Mouse (Mus musculus): ENCODE data around the gene Slc37a1.

Gene Slc37a1

DNA sequence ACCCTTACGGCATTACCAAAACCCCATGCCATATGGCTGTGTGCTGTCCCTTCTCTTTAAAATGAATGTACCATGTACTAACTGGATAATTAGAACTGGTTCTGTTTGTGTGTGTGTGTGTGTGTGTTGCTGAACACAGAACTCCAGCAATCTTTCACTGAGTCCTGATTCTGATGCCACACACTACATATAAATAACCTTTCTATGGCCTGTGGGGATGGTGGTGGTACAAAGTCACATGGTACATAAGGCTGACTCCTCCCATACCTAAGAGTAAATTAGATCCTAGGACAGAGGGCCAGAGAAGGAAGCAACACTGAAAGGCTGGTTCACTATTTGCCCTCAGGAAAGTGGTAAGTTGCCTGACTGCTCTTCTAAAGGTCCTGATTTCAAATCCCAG is at the start of gene Slc37a1:
Gene Slc37a1, plus strand, starts transcription at position 301 of the 400 bp plus-strand sequence.
- no peak for DNase-seq (ENCODE audit: low spot score)

DNA sequence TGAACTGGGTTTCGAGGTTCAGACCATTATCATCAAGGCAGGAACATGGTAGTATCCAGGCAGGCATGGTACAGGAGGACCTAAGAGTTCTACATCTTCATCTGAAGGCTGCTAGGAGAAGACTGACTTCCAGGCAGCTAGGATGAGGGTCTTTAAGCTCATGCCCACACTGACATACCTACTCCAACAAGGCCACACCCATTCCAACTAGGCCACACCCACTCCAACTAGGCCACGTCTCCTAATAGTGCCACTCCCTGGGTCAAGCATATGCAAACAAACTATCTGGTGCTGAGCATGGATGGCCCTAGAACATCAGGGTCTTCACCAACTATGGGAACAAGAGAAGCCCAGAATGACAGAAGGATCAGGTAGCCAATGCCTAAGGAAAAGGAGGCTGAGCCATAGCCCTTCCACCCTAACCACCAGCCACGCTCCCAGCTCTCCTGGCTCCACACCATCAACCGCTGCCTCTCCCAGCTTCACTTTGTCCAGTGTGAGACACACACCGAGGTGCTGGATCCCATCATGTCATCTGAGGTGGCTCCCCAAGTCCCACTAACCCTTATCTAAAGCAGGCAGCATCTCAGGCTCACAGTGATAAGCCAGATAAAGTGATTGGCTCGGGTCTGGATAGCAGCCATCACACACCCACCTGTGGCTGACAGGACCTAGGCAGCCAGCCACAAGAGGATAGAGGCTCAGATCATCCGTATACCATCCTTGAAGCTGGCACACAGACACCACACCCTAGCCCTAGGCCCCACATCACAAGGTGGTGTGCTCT is 48.2 kb upstream of the Slc37a1 start:
- no peak for DNase-seq (ENCODE audit: low spot score)

DNA sequence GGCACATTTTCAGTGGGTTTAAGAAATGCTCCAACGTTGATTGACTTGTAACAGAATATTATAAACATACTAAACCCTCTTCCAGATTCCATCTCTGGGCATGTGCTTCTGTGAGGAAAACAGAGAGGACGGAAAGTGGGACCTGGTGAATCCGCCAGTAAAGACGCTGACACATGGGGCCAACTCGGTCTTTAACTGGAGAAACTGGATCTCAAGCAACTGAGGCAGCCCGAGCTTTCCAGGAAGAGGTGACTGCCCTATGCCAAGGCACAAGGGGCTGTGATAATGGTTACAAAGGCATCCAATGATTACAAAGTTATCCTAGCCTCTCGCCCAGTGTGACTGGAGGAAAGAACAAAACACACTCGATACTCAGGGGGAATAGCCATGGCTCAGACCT is 45.4 kb upstream of the Slc37a1 start:
- no peak for DNase-seq (ENCODE audit: low spot score)

DNA sequence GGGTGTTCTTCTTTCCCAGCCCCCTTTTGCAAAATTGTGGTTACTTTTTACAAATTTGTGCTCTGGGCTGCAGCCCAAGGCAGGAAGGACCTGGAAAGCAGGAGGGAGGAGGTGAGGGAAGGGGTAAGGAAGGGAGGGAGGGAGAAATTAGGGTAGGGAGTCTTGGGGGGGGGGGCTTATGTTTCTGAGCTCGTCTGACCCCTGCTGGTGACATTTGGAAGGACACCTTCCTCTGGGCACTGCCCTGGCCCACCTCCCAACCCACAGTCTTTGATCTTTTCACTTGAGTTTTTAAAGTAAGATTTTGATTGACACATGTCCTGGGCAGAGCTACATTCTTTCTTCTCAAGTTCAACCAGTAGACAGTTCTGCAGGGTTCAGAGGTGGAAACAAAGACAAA is 43.8 kb upstream of the Slc37a1 start:
- DNase-seq (ENCODE audit: low spot score): no peak

DNA sequence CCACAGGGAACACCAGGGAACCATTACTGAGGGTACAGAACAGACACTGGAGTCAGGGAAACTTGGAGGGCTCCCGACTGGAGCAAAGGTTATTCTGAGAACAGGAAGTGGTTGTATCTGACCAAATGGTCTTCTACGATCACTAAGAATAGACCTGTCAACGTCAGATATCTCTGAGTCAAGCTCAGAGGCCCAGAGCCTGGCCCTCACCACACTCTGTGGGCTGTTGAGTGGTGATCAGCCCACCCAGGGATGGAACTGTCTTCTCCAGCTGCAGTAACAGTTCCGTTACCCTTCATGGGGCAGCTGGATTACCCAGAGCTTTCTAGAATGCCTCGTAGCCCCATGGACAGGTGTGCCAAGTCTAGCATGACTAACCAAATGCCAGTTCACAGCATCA is 41.3 kb upstream of the Slc37a1 start:
- DNase-seq (ENCODE audit: low spot score): no peak

DNA sequence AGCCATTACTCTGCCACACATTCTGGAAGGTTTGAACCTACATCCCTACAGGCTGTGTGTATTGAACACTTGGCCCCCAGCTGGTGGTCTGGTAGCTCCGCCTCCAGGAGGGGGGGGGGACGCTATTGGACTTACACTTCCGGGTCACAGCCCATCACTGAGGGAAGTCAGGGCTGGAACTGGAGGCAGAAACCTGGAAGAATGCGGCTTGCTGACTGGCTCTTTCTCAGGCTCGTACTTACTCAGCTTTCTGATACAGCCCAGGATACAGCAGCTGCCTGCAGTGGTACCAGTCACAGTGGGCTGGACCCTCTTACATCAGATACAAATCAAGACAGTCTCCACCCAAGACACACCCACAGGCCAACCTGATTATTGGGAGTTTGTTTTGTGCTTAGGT is 39.4 kb upstream of the Slc37a1 start:
- DNase-seq (ENCODE audit: low spot score): no peak

DNA sequence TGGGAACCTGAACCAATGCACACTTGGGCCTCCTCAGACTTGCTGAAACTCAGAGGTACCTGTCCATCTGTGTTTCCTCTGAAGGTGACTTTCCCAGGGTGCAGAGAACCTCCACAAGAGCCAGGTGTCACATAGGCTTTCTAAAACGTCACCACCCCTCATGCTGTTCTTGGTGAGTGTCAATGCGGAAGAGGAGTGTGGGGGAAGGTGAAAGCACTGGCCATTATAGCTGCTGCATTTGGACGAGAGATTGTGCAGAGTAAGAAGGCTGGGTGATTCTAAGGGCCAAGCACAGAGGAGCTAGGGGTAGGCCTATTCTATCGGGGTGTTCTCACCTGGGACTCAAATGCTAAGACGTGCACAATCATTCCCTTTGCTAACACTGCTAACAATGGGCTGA is 32.6 kb upstream of the Slc37a1 start:
- DNase-seq (ENCODE audit: low spot score): no peak

DNA sequence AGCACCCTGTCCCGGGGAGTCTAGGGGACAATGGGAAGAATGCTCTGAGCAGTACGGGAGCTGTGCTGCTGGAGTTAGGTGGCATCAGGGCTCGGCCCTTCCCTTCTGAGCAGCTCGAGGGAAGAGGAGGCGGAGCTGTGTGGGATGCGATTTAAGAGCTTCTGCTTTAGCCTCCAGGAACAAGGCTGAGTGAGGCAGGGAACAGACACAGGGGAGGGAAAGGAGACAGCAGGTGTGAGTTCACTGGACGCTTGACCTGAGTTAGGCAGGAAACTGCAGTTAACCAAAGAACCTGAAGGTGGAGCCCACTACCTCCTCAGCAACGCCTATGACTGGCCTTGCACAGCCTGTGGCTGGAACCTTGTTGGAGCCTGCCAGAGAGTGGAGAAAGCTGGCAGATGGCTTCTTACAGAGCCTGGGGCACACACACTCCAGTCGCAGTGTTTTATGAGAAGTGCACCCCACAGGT is 32.1 kb upstream of the Slc37a1 start:
- no peak for DNase-seq (ENCODE audit: low spot score)

DNA sequence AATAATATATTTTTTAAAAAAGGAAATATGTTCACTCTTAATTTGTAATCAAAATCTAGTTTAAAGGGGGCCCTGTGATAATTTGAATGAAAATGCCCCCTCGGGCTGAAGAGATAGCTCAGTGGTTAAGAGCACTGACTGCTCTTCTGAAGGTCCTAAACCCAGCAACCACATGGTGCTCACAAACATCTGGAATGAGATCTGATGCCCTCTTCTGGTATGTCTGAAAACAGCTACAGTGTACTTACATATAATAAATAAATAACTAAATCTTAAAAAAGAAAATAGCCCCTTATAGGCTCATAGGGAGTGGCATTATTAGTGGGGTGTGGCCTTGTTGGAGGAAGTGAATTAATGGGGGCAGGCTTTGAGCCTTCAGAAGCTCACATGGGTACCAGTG is 29.4 kb upstream of the Slc37a1 start:
- no peak for DNase-seq (ENCODE audit: low spot score)

DNA sequence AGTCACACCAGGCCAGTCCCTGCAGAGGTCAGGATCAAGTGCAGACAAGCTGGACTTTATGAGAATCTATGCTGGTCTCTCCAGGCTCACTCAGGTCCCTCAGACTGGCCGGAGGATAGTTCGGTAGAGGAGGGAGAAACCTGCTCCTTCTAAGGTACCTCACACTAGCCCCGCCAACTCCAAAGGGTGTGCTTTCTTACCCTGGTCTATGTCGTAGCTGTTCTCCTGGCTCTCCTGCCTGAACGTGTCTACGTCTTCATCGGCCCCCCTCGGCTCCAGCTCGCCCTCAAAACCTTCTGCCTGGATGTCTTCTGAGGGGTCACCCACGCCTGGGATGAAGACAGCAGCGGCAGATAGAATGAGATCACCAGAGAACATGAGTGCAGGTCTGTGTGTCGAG is 28.7 kb upstream of the Slc37a1 start:
- no peak for DNase-seq (ENCODE audit: low spot score)

DNA sequence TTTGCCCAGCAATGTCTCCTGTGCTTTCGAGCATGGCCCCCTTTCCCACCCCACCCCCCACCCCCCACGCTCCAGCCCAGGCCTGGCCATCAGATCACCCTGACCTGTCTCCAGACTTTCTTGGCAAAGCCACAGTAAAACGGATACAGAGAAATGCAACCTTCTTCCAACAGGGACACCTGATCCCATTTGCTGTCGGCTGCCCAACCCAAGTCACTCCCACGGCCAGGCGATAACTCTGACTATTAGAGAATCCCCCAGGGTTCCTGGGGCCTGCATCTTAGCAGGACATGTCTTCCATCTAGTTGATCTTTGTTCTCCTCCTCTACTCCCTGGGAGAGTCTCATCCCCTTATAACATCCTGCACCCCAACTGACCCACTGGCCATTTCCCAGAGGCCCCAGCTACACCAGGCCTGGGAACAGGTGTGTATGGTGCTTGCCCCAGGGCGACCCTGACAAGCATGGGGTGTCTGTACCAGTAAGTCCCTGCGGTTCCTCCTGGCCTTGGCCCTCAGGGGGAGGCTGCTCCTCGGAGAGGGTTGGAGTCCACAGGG is 28.2 kb upstream of the Slc37a1 start:
- no peak for DNase-seq (ENCODE audit: low spot score)

DNA sequence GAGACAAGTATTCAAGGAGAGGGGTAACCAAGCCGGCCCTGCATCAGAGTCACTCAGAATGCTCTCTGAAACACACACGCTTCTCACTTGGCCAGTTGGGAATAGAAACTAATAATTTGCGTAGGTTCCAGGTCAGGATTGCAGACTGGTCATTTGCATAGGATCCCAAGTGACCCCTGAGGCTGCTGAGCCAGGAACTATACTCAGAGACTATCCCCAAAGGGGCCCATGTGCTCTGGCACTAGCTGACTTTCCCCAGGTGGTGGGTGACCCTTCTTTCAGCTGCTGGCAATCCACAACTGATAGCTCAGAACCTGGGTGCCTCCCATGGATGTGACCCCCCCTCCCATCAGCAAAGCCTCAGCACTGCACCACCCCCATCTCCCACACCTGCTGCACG is 27.4 kb upstream of the Slc37a1 start:
- no peak for DNase-seq (ENCODE audit: low spot score)

DNA sequence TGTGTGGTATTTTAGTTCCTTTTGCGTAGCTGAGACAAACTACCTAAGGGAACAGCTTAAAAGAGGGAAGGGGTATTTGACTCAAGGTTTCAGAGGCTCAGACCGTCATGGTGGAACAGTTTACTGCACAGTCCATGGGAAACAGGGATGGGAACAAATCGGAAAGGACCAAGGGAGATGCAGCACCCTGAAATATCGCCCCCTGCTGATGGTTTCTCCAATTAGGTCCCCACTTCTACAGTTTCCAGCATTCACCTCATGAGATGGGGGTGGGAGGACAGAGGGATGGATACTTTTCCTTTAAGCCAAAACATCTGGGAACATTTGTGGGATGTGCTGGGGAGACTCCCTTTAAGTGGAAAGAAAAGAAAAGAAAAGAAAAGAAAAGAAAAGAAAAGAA is 26.8 kb upstream of the Slc37a1 start:
- no peak for DNase-seq (ENCODE audit: low spot score)

DNA sequence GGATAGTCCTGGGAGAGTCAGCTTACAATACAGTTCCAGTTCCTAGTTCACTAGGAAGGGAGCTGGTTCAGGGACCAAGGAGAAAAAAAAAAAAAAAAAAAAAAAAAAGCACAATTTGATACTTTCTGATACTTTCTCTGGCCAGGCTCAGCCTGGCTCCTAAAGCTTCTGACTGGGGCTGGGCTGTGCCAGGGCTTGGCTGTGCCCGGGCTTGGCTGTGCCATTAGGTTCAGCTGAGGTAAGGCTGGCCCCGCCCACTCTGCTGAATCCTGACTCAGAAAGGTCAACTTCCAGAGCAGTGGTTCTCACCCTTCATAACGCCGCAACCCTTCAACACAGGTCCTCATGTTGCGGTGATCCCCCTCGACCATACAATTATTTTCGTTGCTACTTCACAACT is 26.2 kb upstream of the Slc37a1 start:
- DNase-seq (ENCODE audit: low spot score): no peak

DNA sequence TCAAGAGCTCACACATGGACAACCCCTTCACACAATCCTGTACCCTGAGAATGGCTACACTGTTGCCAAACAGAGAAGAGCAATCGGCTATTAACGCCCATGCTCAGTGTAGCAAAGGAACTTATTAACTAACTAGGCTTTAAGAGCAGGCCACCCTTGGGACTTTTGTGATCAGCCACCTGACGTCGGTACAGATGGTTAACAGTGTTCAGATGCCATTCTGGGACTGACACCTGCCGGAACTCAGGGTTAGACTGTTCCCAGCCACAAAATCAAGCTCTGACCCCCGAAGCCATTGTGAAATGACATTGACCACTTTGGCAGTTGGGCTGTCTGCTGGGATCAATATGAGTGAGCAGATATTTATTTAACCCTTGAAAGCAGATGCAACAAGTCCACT is 25.2 kb upstream of the Slc37a1 start:
- DNase-seq (ENCODE audit: low spot score): no peak

DNA sequence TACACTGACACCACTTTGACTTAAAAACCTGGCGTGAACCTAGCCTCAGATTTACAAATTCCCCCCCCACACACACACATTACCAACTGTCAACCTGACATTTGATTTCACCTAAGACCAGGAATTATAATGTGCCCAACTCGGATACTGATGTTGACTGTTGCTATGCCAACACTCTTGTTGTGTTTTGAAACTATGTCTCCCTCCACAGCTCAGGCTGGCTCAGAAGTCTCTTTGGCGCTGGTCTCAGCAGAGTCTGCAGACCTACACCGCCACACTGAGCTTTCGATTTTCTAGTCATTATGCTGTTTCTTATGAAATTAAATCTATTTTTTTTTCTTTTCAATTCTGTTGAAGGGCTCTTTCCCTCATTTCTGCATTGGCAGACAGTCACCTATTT is 23.9 kb upstream of the Slc37a1 start:
- DNase-seq (ENCODE audit: low spot score): no peak

DNA sequence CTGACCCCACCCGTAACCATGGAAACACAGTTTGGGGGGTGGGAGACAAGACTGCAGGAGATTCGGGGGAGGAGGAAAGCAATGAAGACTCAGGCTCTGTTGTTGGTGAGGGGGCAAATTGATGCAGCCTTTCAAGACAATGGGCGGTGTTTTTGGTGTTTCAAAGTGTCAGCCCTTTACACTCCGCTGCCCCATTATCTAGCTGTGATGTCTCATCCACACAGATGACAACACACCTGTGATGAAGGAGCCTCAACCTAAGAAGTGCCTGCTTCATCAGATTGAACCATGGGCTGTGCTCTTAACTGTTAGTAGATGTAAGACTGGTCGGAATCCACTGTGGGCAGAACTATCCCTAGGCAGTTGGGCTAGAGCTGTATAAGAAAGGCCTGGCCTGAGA is 22.8 kb upstream of the Slc37a1 start:
- no peak for DNase-seq (ENCODE audit: low spot score)

DNA sequence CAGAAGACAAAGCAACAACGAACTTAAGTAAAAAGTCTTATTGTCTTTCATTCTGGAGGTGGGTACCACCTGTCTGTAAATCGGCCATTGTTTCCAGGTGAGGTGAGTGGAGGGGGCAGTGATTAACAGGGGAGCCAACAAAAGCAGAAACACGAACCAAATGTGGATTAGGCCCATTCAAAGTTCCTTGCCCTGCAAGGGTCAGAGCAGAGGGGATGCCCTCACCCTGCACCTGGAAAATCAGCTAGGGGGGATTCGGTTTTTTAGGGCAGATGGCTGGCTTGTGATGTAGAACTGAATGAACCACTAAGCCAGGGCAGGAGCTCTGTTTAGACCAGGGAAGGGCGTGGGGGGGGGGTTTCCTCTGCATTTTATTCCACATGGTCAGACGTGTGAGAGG is 22.2 kb upstream of the Slc37a1 start:
- DNase-seq (ENCODE audit: low spot score): no peak

DNA sequence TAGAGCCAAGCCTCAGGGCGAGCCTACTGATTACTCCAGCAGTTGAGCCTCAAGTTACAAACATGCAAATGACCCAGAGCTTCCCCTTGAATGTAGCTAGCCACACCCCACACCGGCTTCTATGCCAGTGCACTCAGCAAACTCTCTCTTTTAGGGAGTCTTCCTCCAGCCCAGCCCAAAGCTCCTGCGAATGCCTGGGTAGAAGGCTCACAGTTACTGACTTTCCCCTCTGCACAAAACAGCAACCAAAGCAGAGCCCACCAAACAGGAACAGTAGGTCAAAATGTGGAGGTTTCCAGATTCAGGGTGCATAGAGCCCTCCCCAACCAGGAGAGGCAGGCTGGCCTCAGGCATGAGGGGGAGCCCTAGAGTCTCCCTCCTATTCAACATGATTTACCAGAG is 21.4 kb upstream of the Slc37a1 start:
- DNase-seq (ENCODE audit: low spot score): no peak

DNA sequence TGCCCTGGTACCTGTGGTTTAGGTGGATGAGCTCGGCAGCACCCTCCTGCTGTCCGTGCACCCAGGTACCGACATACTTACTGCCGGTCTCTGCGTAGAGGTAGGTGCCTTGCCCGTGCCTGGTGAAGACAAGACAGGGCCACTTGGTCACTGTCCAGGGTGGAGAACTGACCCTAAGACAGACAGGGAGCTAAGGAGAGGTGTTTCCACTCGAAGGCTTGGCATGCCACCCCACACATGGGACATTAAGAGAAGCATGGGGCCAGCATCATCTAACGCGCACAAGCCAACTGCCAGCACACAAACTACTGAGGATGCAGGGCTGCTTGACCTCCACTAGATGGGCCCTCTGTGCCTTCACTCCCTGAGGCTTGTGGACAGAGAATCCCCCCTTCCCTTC is 20.8 kb upstream of the Slc37a1 start:
- no peak for DNase-seq (ENCODE audit: low spot score)

DNA sequence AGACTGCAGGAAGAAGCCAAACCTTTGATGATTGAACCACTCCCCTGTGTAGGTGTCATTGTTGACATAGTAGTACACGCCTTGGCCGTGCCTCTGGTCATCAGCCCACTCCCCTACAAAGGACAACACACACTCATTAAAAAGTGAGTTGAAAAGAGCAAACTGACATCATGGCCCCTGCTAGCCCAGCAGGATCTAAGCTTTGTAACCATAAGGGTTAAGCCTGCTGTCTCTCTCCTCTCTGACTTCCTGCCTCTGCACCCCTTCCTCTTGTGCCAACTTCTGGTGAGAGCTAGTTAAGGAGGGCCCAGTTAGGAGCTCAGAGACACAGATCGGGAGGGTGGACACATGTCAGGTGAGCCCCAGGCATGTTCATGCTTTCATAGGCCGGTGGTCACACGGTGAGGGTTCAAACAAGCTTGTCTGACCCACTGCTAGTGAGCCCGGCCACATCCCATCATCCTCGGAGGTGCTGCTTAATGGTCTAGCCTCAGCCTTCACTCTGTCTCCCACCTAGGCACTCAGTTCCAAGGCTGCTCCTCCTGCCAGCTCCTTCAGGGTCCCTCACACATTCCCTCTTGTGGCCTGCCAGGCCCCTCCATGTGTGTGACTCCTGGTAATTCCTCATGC is 20.2 kb upstream of the Slc37a1 start:
- no peak for DNase-seq (ENCODE audit: low spot score)

DNA sequence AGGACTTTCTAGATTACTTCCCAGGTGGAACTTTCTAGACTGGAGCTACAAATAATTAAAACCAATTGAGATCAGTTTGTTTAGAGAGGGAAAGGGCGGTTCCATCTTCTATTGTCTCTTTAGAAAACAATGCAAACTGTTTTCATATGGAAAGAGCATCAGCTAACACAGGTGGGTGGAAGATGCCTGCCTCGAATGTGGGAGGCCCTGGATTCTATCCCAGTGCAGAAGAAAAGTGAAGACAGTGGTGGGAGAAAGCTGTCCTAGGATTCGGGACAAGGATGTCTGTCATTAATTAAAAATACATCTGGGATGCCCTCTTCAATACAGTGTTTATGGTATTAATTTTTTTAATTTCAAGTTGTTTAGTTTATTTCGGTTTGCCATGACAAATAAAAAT is 19.5 kb upstream of the Slc37a1 start:
- DNase-seq (ENCODE audit: low spot score): no peak

DNA sequence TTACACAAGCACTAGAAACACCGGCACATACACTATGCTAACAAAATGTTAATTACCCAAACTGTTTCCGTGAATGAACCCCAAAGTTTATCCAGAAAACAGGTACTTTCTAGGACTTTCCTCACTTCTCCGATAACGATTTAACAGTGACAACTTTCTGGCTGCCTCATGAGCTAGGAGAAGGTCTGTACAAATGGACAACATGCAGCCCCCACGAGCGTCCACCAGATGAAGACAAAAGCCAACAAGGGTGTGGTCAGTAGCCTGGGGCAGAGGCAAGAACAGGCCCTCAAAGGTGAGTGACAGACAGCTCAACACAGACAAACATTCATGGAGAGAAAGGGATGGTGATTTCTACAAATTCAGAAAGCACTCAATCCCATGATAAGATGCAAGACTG is 19.0 kb upstream of the Slc37a1 start:
- no peak for DNase-seq (ENCODE audit: low spot score)

DNA sequence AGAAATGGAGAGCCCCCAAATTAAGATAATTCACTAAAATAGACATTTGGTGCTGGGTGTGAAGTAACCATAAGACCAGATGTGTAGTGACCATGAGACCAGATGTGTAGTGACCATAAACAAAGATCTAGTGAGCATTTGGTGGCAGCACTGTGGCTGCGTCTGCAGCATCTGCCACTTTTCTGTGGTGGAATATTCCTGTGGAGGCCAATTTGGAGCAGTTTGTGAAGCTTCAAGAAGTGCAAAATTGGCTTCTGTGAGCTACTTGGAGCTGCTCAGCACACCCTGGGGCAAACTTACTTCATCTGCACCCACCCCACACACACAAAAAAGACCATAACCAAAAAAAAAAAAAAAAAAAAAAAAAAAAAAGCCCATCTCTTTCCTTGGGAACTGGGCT is 18.6 kb upstream of the Slc37a1 start:
- DNase-seq (ENCODE audit: low spot score): no peak

All from urinary bladder, postnatal 10 days (tissue).